Mouse (Mus musculus): ENCODE results near the gene Gm13090.

DNA sequence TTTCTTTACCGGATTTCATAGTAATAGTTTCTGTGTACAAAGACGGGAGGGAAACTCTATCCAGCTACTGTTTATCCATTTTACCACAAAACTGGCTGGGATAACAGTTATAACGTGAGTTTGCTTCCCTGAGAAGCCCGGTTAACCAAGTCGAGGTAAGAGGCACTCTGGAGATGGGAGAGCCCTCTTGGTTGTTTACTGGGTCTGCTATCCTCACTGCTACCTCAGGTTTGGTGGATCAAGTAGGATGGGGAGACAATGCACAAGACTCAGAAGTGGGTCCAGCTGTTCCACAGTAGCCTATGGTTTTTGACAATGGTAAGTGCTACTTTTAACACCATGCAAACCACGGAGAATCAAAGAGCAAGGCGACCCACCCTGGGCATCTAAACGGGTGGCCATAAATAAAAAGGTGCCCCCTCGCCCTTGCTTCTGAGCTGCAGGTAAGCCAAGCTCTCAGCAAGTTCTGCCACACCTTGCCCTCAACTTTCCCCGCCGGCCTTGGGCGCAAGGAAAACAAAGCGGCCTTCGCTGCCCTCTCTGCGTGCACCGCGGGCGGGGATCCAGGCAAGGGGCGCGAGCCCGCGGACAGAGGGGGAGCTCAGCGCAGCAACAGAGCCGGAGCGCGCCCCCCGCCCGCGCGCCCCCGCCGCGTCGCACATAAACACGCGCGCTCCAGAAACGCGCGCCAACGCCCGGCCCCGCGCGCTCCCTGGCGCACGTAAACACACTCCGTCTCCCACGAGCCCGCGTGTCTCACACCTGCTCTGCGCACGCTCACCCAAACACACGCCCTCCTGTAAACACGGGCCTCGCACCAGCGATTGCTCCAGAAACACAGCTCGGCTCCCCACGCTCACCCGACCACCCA lies 18.0 kb downstream of the Gm13090 start:
- TF ChIP-seq CTCF (IDR thresholded peaks at IDR 0.05; ENCODE audit: extremely low read depth, insufficient read depth, insufficient read length, insufficient replicate concordance), result no peak
- no peak for TF ChIP-seq POLR2A (IDR thresholded peaks at IDR 0.05; ENCODE audit: low read depth, low read length)
